Mouse (Mus musculus): ENCODE results near the gene Eif1b.

DNA sequence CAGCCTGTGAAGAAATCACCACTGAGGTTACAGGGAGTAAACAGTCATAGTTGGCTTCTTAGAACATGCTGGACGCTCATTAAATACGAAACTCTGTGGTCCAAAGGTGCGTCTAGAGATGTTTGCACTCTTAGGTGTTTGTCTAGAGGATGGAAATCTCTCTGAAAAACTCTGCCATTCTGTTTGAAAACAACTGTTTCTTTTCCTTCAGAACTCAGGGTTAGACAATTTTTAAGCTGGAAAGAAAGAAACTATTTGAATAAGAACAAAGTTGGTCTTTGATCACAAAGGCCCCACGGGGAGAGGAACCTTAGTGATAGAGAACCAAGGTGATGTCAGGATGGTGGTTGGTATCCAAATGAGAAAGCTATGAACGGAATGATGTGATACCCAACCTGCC is 38.4 kb downstream of the Eif1b start:
- TF ChIP-seq CTCF (IDR thresholded peaks at IDR 0.05; ENCODE audit: low read depth), result no peak
- no peak for TF ChIP-seq EP300 (optimal IDR thresholded peaks at IDR 0.05)

Measured in stomach, postnatal 0 days (tissue).